Comparison of ENCODE assay signal across 14 mouse cellular contexts in genomic region chrX:141370276-141370675, GRCm38 (mm10).
A peak's percentile ranks its signal among the peaks of the same experiment; 100 is the strongest.
DNase-seq lines count a peak whose midpoint lies in the region; ATAC-seq and TF ChIP-seq lines count a peak whose summit lies in the region.
"Had no signal": no experiment of that assay in that cellular context is flagged by ENCODE, and none has a peak within 500 bp of the region (broad histone marks: within the 10 kb centered on the region; RNA-seq: fewer than 3 reads in every experiment).

No protein-coding gene starts in this region.

- no peaks in the 10 kb centered on the region for H3K27me3 ChIP-seq in forebrain, postnatal 0 days (ENCODE audit: insufficient read depth, low read length)
- H3K27me3 ChIP-seq in forebrain, embryonic 11.5 days (ENCODE audit: control insufficient read depth, insufficient read depth, low read length): peaks cover 7% of the 10 kb centered on the region; the same call in 1 of the 2 replicates
- H3K27me3 ChIP-seq: neural tube, embryonic 12.5 days had no signal

- peak; percentile 3 for DNase-seq in forebrain, postnatal 0 days
- DNase-seq in forebrain, embryonic 11.5 days (ENCODE audit: low spot score): no peak
- peak; percentile 1 to 19 for DNase-seq in left cerebral cortex, postnatal 25 days (ENCODE audit: low spot score in 2 of 2)
- no peak for DNase-seq in left cerebral cortex, adult 8-10 months (ENCODE audit: low spot score in 2 of 2)
- peak; percentile 58 for DNase-seq in brain, embryonic 14.5 days (ENCODE audit: low read depth)
- DNase-seq in telencephalon, adult 2 months (ENCODE audit: low read depth, low spot score): peak; percentile 21
- no peak for DNase-seq in kidney, adult 8-10 months
- DNase-seq: adrenal gland, postnatal 14 days; heart, adult 2 months; liver, postnatal 0 days; midbrain, embryonic 14.5 days; right cerebral cortex, postnatal 25 days had no signal

- TF ChIP-seq CTCF in forebrain, postnatal 0 days (IDR thresholded peaks at IDR 0.05; ENCODE audit: low read depth): no peak
- TF ChIP-seq CTCF in brain, embryonic 14.5 days (IDR thresholded peaks at IDR 0.05; ENCODE audit: borderline replicate concordance, extremely low read depth, insufficient read depth, insufficient read length): no peak

- no peaks in the 10 kb centered on the region for H3K9me3 ChIP-seq in forebrain, postnatal 0 days (ENCODE audit: low read length)
- no peaks in the 10 kb centered on the region for H3K9me3 ChIP-seq in forebrain, embryonic 11.5 days (ENCODE audit: control insufficient read depth, low read length)
- H3K9me3 ChIP-seq: hindbrain, embryonic 13.5 days; neural tube, embryonic 12.5 days had no signal

- TF ChIP-seq POLR2A in brain, embryonic 14.5 days (IDR thresholded peaks at IDR 0.05; ENCODE audit: borderline replicate concordance, extremely low read depth, insufficient read depth, insufficient read length, poor library complexity, severe bottlenecking): no peak

- H3K36me3 ChIP-seq in forebrain, postnatal 0 days (ENCODE audit: insufficient read depth): no peaks in the 10 kb centered on the region
- no peaks in the 10 kb centered on the region for H3K36me3 ChIP-seq in forebrain, embryonic 11.5 days (ENCODE audit: control insufficient read depth, insufficient read depth, low read length)
- H3K36me3 ChIP-seq: hindbrain, embryonic 13.5 days; neural tube, embryonic 12.5 days had no signal

- intact Hi-C loops in left cerebral cortex, postnatal 25 days (cut with DNase I): no loop called here

- no peak overlapping the region for H3K4me3 ChIP-seq in forebrain, postnatal 0 days (ENCODE audit: low read depth, low read length)
- H3K4me3 ChIP-seq in forebrain, embryonic 11.5 days (ENCODE audit: low read depth, low read length): no peak overlapping the region
- H3K4me3 ChIP-seq: heart, adult 2 months; hindbrain, embryonic 13.5 days; neural tube, embryonic 12.5 days had no signal

- no peaks in the 10 kb centered on the region for H3K4me1 ChIP-seq in forebrain, postnatal 0 days (ENCODE audit: insufficient read depth)
- no peaks in the 10 kb centered on the region for H3K4me1 ChIP-seq in forebrain, embryonic 11.5 days (replicated peaks; ENCODE audit: control insufficient read depth, insufficient read depth, low read length)
- H3K4me1 ChIP-seq: hindbrain, embryonic 13.5 days; neural tube, embryonic 12.5 days had no signal

- H3K4me2 ChIP-seq in forebrain, postnatal 0 days (ENCODE audit: low read depth): no peak overlapping the region
- H3K4me2 ChIP-seq in forebrain, embryonic 11.5 days (ENCODE audit: low read depth, low read length, severe bottlenecking): no peak overlapping the region
- H3K4me2 ChIP-seq: hindbrain, embryonic 13.5 days; neural tube, embryonic 12.5 days had no signal

- ATAC-seq in forebrain, postnatal 0 days: 0 out of 2 replicates have a peak, but pooled peaks have one; percentile 23
- ATAC-seq in forebrain, embryonic 11.5 days (replicated peaks; ENCODE audit: low FRiP score): no peak
- ATAC-seq: liver, postnatal 0 days had no signal

- 73% methylated on average over 1 of the region's 1 CpGs for WGBS in forebrain, postnatal 0 days
- 88% methylated on average over 1 of the region's 1 CpGs for WGBS in forebrain, embryonic 11.5 days

- H3K27ac ChIP-seq in forebrain, postnatal 0 days (ENCODE audit: low read depth, low read length): no peak overlapping the region
- H3K27ac ChIP-seq in forebrain, embryonic 11.5 days (ENCODE audit: low read depth, low read length): no peak overlapping the region
- H3K27ac ChIP-seq: heart, adult 2 months; hindbrain, embryonic 13.5 days; neural tube, embryonic 12.5 days had no signal

- H3K9ac ChIP-seq in forebrain, postnatal 0 days: no peak overlapping the region
- H3K9ac ChIP-seq in forebrain, embryonic 11.5 days (ENCODE audit: low read length): no peak overlapping the region
- H3K9ac ChIP-seq: hindbrain, embryonic 13.5 days; liver, postnatal 0 days; neural tube, embryonic 12.5 days had no signal

Comparison
In these comparisons a context has a peak if more than half of its experiments do, and no peak if none do; other contexts are left out.
1. DNase-seq: peak in forebrain, postnatal 0 days (single experiment), left cerebral cortex, postnatal 25 days (2 of 2), brain, embryonic 14.5 days (single experiment) and telencephalon, adult 2 months (single experiment); none in forebrain, embryonic 11.5 days (single experiment), left cerebral cortex, adult 8-10 months (0 of 2) and kidney, adult 8-10 months (0 of 2).